Mouse (Mus musculus) neural tube, embryonic 12.5 days (tissue): ENCODE data around the gene Ryr2. TPM values are rescaled to one million over a fixed set of nuclear protein-coding genes. Genes with fewer than 3 reads are reported as not detected.

Experiments
- ATAC-seq: fragments of 200-750 bp; cut with Nextera tagmentation; 2 replicates; pipeline ENCODE4 v1.8.0; 2017; ENCODE audit warnings: low read depth, mild to moderate bottlenecking, moderate TSS enrichment, moderate library complexity; ENCODE audit not compliant: low FRiP score
- H3K27ac ChIP-seq: fragments of 300-500 bp; sonication (generic); 2 replicates; pipeline ENCODE4 v1.5.1; 2016
- H3K27me3 ChIP-seq: fragments of 300-500 bp; sonication (generic); replicated peaks from 2 replicates; pipeline ENCODE4 v1.6.1; 2016; ENCODE audit warnings: mild to moderate bottlenecking
- H3K36me3 ChIP-seq: fragments of 300-500 bp; sonication (generic); 2 replicates; pipeline ENCODE4 v1.6.1; 2016; ENCODE audit warnings: mild to moderate bottlenecking
- H3K4me1 ChIP-seq: fragments of 300-500 bp; sonication (generic); 2 replicates; pipeline ENCODE4 v1.6.1; 2016
- H3K4me2 ChIP-seq: fragments of 300-500 bp; sonication (generic); replicated peaks from 2 replicates; pipeline ENCODE4 v1.6.1; 2016; ENCODE audit warnings: mild to moderate bottlenecking
- H3K4me3 ChIP-seq: fragments of 300-500 bp; sonication (generic); 2 replicates; pipeline ENCODE4 v1.5.1; 2016
- H3K9ac ChIP-seq: fragments of 300-500 bp; sonication (generic); 2 replicates; pipeline ENCODE4 v1.6.1; 2016; ENCODE audit warnings: mild to moderate bottlenecking
- H3K9me3 ChIP-seq: fragments of 300-500 bp; sonication (generic); 2 replicates; pipeline ENCODE4 v1.6.1; 2016; ENCODE audit warnings: mild to moderate bottlenecking
- WGBS: fragments of 180-500 bp; shearing (Covaris S2); methylation state at CpG from one replicate; pipeline ENCODE4 v1.1.7; 2016; 5-methylcytosine and 5-hydroxymethylcytosine counted together
- polyA plus RNA-seq: library from polyadenylated mRNA; unstranded; fragments of >200 nt; fragmentation: Nextera tagmentation; extraction: Ambion mirVana; gene quantifications from 2 replicates; pipeline ENCODE4 v1.2.1, GENCODE M21; 2016

The Ryr2 gene
- polyA plus RNA-seq, 1 experiment from 2014 or later = 1.2 TPM

- H3K9me3 ChIP-seq = no peaks in the 10 kb centered on the region
- H3K27ac ChIP-seq = no peak overlapping the region
- no peak for ATAC-seq
- H3K36me3 ChIP-seq = no peaks in the 10 kb centered on the region
- no peak overlapping the region for H3K9ac ChIP-seq
- H3K4me3 ChIP-seq = no peak overlapping the region
- no peaks in the 10 kb centered on the region for H3K27me3 ChIP-seq
- no peaks in the 10 kb centered on the region for H3K4me1 ChIP-seq
- 92% methylated on average over 8 of the region's 8 CpGs for WGBS
- H3K4me2 ChIP-seq = no peak overlapping the region
These were observed 334.6 kb downstream of the Ryr2 start for GRCm38 (mm10) chr13:11772173-11772572.

DNA sequence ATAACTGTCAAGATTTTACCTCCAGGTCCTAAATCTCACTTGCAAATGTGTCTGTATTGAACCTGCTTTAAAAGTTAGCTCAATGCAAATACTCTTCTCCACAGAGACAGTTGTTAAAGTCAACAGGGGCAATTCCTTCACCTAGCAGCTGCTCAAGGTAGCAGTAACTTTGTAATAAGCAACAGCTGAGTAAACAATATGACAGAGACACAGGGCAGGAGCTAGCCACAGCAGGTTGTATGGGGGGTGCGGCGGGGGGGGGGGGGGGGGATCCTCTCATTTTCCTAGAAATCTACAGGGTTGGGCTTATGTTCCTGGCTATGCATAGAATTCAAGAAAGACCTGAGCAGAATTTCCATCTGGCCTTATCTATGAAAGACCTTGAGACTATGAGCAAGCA, 339.8 kb downstream of the Ryr2 start:
- Histone ChIP-seq H3K27me3 (no peaks in the 10 kb centered on the region), H3K4me1 (no peaks in the 10 kb centered on the region), H3K36me3 (no peaks in the 10 kb centered on the region), H3K4me3 (no peak overlapping the region), H3K27ac (no peak overlapping the region), H3K4me2 (no peak overlapping the region), H3K9ac (no peak overlapping the region), H3K9me3 (no peaks in the 10 kb centered on the region)
- WGBS = 61% methylated on average over 2 of the region's 2 CpGs
- ATAC-seq = no peak

GRCm38 (mm10) chr13:11763925-11764324, 342.8 kb downstream of the Ryr2 start:
- ATAC-seq = no peak
- Histone ChIP-seq H3K36me3 (no peaks in the 10 kb centered on the region), H3K4me3 (no peak overlapping the region), H3K27me3 (no peaks in the 10 kb centered on the region), H3K9ac (no peak overlapping the region), H3K27ac (no peak overlapping the region), H3K4me1 (no peaks in the 10 kb centered on the region), H3K9me3 (no peaks in the 10 kb centered on the region), H3K4me2 (no peak overlapping the region)
- 89% methylated on average over 4 of the region's 4 CpGs for WGBS

DNA sequence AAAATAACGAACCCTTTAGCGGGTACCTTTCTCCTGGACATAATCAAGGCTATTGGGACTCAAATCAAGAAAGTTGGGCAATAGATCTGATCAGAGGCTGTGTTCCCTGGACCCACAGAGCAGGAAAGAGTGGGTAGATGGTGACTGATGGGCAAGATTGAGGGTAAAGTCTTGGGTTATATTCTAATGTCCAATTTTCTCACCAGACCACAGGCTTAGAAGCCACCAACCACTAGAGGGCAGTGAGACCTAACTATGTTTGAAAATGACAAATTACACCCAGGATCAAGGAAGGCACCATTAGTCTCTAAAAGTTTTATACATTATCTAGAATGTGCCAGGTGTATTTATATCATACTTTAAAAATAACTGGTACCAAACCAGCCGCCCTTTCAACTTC, 343.6 kb downstream of the Ryr2 start:
- Histone ChIP-seq H3K36me3 (no peaks in the 10 kb centered on the region), H3K9me3 (no peaks in the 10 kb centered on the region), H3K4me2 (no peak overlapping the region), H3K27ac (no peak overlapping the region), H3K4me3 (no peak overlapping the region), H3K27me3 (no peaks in the 10 kb centered on the region), H3K9ac (no peak overlapping the region), H3K4me1 (no peaks in the 10 kb centered on the region)
- WGBS = 86% methylated on average over 3 of the region's 3 CpGs
- peak; percentile 58; the same call in 1 of the 2 replicates for ATAC-seq

GRCm38 (mm10) chr13:11757894-11758293, 348.9 kb downstream of the Ryr2 start:
- WGBS = 67% methylated on average over 7 of the region's 7 CpGs
- ATAC-seq = no peak
- Histone ChIP-seq H3K9ac (no peak overlapping the region), H3K27ac (no peak overlapping the region), H3K9me3 (no peaks in the 10 kb centered on the region), H3K4me1 (no peaks in the 10 kb centered on the region), H3K36me3 (no peaks in the 10 kb centered on the region), H3K4me2 (no peak overlapping the region), H3K27me3 (no peaks in the 10 kb centered on the region), H3K4me3 (no peak overlapping the region)

GRCm38 (mm10) chr13:11745479-11745878, 361.3 kb downstream of the Ryr2 start:
- Histone ChIP-seq H3K4me1 (no peaks in the 10 kb centered on the region), H3K4me3 (no peak overlapping the region), H3K9me3 (no peaks in the 10 kb centered on the region), H3K27ac (no peak overlapping the region), H3K9ac (no peak overlapping the region), H3K36me3 (no peaks in the 10 kb centered on the region), H3K27me3 (no peaks in the 10 kb centered on the region), H3K4me2 (no peak overlapping the region)
- ATAC-seq = no peak
- WGBS = 91% methylated on average over 9 of the region's 9 CpGs

DNA sequence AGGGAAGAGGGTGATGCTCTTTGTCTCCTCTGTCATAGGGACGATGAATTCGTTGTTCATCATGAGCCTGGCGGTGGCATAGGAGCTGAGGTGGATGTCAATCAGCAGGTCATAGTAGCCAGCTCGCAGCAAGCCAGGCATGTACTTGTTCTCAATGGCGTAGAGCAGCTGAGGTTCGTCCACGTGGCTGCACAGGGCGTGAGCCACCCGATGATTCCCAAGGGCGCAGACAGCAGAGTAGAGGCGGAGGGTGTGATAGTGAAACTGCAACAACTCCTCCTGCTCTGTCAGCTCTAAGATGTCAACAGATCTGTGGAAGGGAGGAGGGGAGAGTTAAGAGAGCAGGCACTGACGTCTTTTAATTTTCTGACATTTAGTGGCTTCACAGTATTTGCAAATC, 368.5 kb downstream of the Ryr2 start:
- H3K9ac ChIP-seq = no peak overlapping the region
- H3K36me3 ChIP-seq = no peaks in the 10 kb centered on the region
- no peaks in the 10 kb centered on the region for H3K9me3 ChIP-seq
- no peaks in the 10 kb centered on the region for H3K27me3 ChIP-seq
- no peak overlapping the region for H3K27ac ChIP-seq
- no peaks in the 10 kb centered on the region for H3K4me1 ChIP-seq
- no peak for ATAC-seq
- no peak overlapping the region for H3K4me2 ChIP-seq
- H3K4me3 ChIP-seq = no peak overlapping the region
- WGBS = 93% methylated on average over 12 of the region's 12 CpGs

GRCm38 (mm10) chr13:11716216-11716615, 390.5 kb downstream of the Ryr2 start:
- Histone ChIP-seq H3K27me3 (no peaks in the 10 kb centered on the region), H3K4me1 (no peaks in the 10 kb centered on the region), H3K36me3 (no peaks in the 10 kb centered on the region), H3K9me3 (no peaks in the 10 kb centered on the region), H3K4me2 (no peak overlapping the region), H3K4me3 (no peak overlapping the region), H3K9ac (no peak overlapping the region), H3K27ac (no peak overlapping the region)
- no peak for ATAC-seq
- 86% methylated on average over 4 of the region's 4 CpGs for WGBS

DNA sequence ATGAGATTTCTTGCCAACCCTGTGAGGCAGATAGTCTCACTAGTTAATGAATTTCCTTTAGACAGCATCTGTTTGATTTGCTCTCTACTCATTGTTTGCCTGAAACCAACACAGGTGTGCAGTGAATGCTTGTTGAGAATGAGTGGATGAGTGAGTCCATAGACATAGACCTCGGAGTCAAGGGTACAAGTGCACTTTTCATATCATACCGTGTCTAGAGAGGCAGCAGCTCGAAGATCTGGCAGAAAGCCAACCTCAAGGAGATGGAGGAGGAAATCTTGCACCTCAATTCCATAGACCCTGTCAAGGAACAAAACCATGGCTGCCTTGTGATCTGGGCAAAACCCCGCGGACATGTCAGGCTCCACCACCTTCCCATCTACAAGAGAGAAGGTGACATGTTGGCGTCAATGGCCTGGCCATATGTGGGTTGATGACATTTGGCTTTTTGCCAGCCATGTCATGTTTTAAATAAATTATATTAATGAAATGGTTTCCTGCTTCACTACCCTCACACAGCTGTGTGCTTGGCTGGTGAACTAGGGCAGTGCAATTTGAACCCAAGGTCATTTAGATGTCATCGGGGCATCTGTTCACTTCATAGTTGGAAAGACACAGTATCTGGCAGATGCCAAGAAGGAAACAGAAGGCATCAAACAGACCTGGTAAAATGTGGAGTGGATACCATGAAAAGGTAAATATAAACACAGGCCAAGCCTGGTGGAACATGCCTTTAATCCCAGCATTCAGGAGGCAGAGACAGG, 396.9 kb downstream of the Ryr2 start:
- H3K4me3 ChIP-seq = no peak overlapping the region
- H3K36me3 ChIP-seq = no peaks in the 10 kb centered on the region
- H3K27ac ChIP-seq = no peak overlapping the region
- H3K9me3 ChIP-seq = no peaks in the 10 kb centered on the region
- WGBS = 90% methylated on average over 7 of the region's 7 CpGs
- no peak overlapping the region for H3K9ac ChIP-seq
- no peaks in the 10 kb centered on the region for H3K27me3 ChIP-seq
- ATAC-seq = no peak
- H3K4me1 ChIP-seq = no peaks in the 10 kb centered on the region
- no peak overlapping the region for H3K4me2 ChIP-seq

GRCm38 (mm10) chr13:11701721-11702120, 405.0 kb downstream of the Ryr2 start:
- H3K9me3 ChIP-seq = no peaks in the 10 kb centered on the region
- H3K4me2 ChIP-seq = no peak overlapping the region
- H3K27me3 ChIP-seq = no peaks in the 10 kb centered on the region
- H3K36me3 ChIP-seq = no peaks in the 10 kb centered on the region
- no peak overlapping the region for H3K27ac ChIP-seq
- no peak overlapping the region for H3K4me3 ChIP-seq
- H3K9ac ChIP-seq = no peak overlapping the region
- WGBS = 89% methylated on average over 3 of the region's 3 CpGs
- no peaks in the 10 kb centered on the region for H3K4me1 ChIP-seq
- no peak for ATAC-seq

GRCm38 (mm10) chr13:11696496-11696895, 410.2 kb downstream of the Ryr2 start:
- H3K36me3 ChIP-seq = no peaks in the 10 kb centered on the region
- H3K4me2 ChIP-seq = no peak overlapping the region
- no peak overlapping the region for H3K9ac ChIP-seq
- no peaks in the 10 kb centered on the region for H3K4me1 ChIP-seq
- H3K4me3 ChIP-seq = no peak overlapping the region
- 82% methylated on average over 1 of the region's 1 CpGs for WGBS
- ATAC-seq = no peak
- no peaks in the 10 kb centered on the region for H3K27me3 ChIP-seq
- no peaks in the 10 kb centered on the region for H3K9me3 ChIP-seq
- no peak overlapping the region for H3K27ac ChIP-seq

DNA sequence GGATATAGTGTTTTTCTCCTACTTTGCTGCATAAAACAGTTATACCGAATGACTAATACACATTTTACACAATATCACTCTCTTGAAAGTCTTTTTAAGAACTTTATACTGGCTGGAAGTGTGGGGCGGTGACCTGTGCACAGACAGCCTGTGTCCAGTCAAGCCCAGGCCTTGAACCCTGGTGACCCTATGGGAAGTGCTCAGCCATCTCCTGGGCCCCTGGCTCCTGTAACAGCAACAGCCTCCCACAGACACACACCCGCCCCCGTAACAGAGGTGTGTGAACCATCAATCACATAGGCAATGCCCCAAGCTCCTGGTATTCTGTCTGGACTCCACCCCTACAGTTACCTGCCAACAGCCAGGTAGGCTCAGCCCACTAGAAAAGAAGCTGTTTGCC, 424.9 kb downstream of the Ryr2 start:
- Histone ChIP-seq H3K27ac (no peak overlapping the region), H3K4me2 (no peak overlapping the region), H3K9me3 (no peaks in the 10 kb centered on the region), H3K36me3 (no peaks in the 10 kb centered on the region), H3K4me3 (no peak overlapping the region), H3K4me1 (no peaks in the 10 kb centered on the region), H3K27me3 (no peaks in the 10 kb centered on the region), H3K9ac (no peak overlapping the region)
- no peak for ATAC-seq
- 87% methylated on average over 4 of the region's 4 CpGs for WGBS

DNA sequence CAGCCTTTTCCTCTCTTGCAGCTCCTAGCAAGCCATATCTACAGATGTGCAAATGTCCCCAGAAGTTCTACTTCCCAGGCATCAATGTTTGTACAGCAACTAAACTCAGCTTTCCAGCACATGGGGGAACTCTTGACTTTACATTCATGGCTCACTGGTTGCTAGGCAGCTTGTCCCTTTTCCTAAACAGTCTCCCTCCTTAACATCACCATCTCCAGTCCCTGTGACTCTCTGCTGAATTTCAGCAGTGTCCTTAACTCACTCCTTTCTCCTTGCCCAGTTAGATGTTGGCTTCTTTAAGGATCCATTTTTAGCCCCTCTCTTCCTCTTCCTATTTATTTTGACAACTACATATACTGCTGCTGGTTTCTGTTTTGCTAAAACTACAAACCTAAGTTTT, 443.9 kb downstream of the Ryr2 start:
- no peaks in the 10 kb centered on the region for H3K36me3 ChIP-seq
- H3K4me1 ChIP-seq = no peaks in the 10 kb centered on the region
- no peaks in the 10 kb centered on the region for H3K9me3 ChIP-seq
- H3K9ac ChIP-seq = no peak overlapping the region
- no peaks in the 10 kb centered on the region for H3K27me3 ChIP-seq
- no peak overlapping the region for H3K4me3 ChIP-seq
- H3K27ac ChIP-seq = no peak overlapping the region
- H3K4me2 ChIP-seq = no peak overlapping the region
- no peak for ATAC-seq
